In the genomic region with DNA sequence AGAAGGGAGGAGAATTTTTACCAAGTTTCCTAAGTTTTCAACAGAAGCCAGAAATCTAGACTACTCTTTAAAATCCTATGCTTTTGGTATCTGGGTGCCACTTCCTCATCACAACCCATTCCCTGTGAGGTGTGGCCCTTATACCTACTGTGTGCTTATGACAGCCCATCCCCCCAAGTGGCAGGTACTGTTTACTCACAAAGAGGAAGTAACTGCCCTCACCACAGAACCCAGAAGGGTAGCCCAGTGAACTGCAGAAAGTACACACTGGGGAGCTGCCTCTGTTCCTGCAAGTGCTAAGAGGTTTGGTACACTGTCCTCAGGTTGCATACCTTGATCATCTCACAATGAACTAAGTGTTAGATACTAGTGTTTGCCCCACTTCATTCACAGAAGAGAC, we compare ENCODE assay signal across 8 mouse cellular contexts. TPM values are rescaled to one million over a fixed set of nuclear protein-coding genes. Genes with fewer than 3 reads are reported as not detected.
DNase-seq lines count a peak whose midpoint lies in the region; ATAC-seq lines count a peak whose summit lies in the region.

No protein-coding gene starts in this region.

- no peak overlapping the region; the same call in 1 of the 2 replicates for H3K27ac ChIP-seq in hindbrain, embryonic 10.5 days
- no peak overlapping the region for H3K27ac ChIP-seq in hindbrain, embryonic 16.5 days (ENCODE audit: low read depth, low read length)
- no peak overlapping the region for H3K27ac ChIP-seq in brown adipose tissue, adult 24 weeks (replicated peaks; ENCODE audit: low read depth, low read length)
- no peak overlapping the region for H3K27ac ChIP-seq in limb, embryonic 12.5 days
- no peak overlapping the region for H3K27ac ChIP-seq in neural tube, embryonic 15.5 days (replicated peaks)

- no peaks in the 10 kb centered on the region for H3K27me3 ChIP-seq in hindbrain, embryonic 10.5 days (ENCODE audit: insufficient read depth, poor library complexity, severe bottlenecking)
- H3K27me3 ChIP-seq in hindbrain, embryonic 16.5 days (replicated peaks; ENCODE audit: control insufficient read depth, insufficient read depth, low read length): no peaks in the 10 kb centered on the region
- no peaks in the 10 kb centered on the region for H3K27me3 ChIP-seq in limb, embryonic 12.5 days
- H3K27me3 ChIP-seq in neural tube, embryonic 15.5 days (replicated peaks): no peaks in the 10 kb centered on the region

- H3K4me2 ChIP-seq in hindbrain, embryonic 16.5 days (ENCODE audit: low read length): no peak overlapping the region; the same call in 1 of the 2 replicates
- H3K4me2 ChIP-seq in limb, embryonic 12.5 days: peak overlapping the region; percentile 95
- peak overlapping the region; percentile 91 for H3K4me2 ChIP-seq in neural tube, embryonic 15.5 days

- H3K4me3 ChIP-seq in hindbrain, embryonic 10.5 days: peak overlapping the region; percentile 97; the same call in 1 of the 2 replicates
- H3K4me3 ChIP-seq in hindbrain, embryonic 16.5 days (ENCODE audit: low read length): no peak overlapping the region
- peak overlapping the region; percentile 93 for H3K4me3 ChIP-seq in brown adipose tissue, adult 24 weeks (ENCODE audit: insufficient read depth, low read depth, low read length)
- H3K4me3 ChIP-seq in limb, embryonic 12.5 days (replicated peaks): peak overlapping the region; percentile 96
- H3K4me3 ChIP-seq in neural tube, embryonic 15.5 days (replicated peaks): peak overlapping the region; percentile 79; the same call in 1 of the 2 replicates

- ATAC-seq in hindbrain, embryonic 16.5 days: no peak
- ATAC-seq in limb, embryonic 12.5 days (ENCODE audit: insufficient number of reproducible peaks, insufficient read depth, low FRiP score, low TSS enrichment, low read depth): no peak
- no peak for ATAC-seq in neural tube, embryonic 15.5 days (ENCODE audit: low FRiP score)

- no peaks in the 10 kb centered on the region for H3K9me3 ChIP-seq in hindbrain, embryonic 10.5 days
- H3K9me3 ChIP-seq in hindbrain, embryonic 16.5 days (ENCODE audit: control insufficient read depth, low read length): no peaks in the 10 kb centered on the region
- H3K9me3 ChIP-seq in limb, embryonic 12.5 days: no peaks in the 10 kb centered on the region
- H3K9me3 ChIP-seq in neural tube, embryonic 15.5 days (replicated peaks): no peaks in the 10 kb centered on the region

- no peak for DNase-seq in hindbrain, embryonic 10.5 days (ENCODE audit: low spot score)
- DNase-seq in adrenal gland, postnatal 36 days: no peak
- no peak for DNase-seq in adrenal gland, postnatal 25 days
- DNase-seq in embryo, embryonic 11 days: no peak

- H3K4me1 ChIP-seq in hindbrain, embryonic 10.5 days (replicated peaks): peaks cover 48% of the 10 kb centered on the region
- H3K4me1 ChIP-seq in hindbrain, embryonic 16.5 days (ENCODE audit: control insufficient read depth, insufficient read depth, low read depth, low read length): peaks cover 29% of the 10 kb centered on the region
- H3K4me1 ChIP-seq in brown adipose tissue, adult 24 weeks (ENCODE audit: control insufficient read depth, insufficient read depth, insufficient read length, low read length): peaks cover 8% of the 10 kb centered on the region
- H3K4me1 ChIP-seq in limb, embryonic 12.5 days (replicated peaks): peaks cover 22% of the 10 kb centered on the region
- H3K4me1 ChIP-seq in neural tube, embryonic 15.5 days: peaks cover 46% of the 10 kb centered on the region

- H3K9ac ChIP-seq in hindbrain, embryonic 16.5 days (ENCODE audit: low read depth, low read length): no peak overlapping the region; the same call in 1 of the 2 replicates
- H3K9ac ChIP-seq in limb, embryonic 12.5 days (replicated peaks): 0 out of 2 replicates have a peak overlapping the region, but pooled peaks have one; percentile 18
- H3K9ac ChIP-seq in neural tube, embryonic 15.5 days (replicated peaks): peak overlapping the region; percentile 97; the same call in 1 of the 2 replicates

- H3K36me3 ChIP-seq in hindbrain, embryonic 10.5 days: 0 out of 2 replicates have a peak, but pooled peaks cover 4% of the 10 kb centered on the region
- H3K36me3 ChIP-seq in hindbrain, embryonic 16.5 days (ENCODE audit: control insufficient read depth, insufficient read depth, low read length): no peaks in the 10 kb centered on the region
- no peaks in the 10 kb centered on the region; the same call in 1 of the 2 replicates for H3K36me3 ChIP-seq in limb, embryonic 12.5 days
- H3K36me3 ChIP-seq in neural tube, embryonic 15.5 days: no peaks in the 10 kb centered on the region

RNA-seq across cellular contexts. Expression of a gene that starts 2.0 kb away (rescaled TPM):
- 106 and 127 TPM in 2 replicates for polyA plus RNA-seq in hindbrain, embryonic 10.5 days (2016; fragmentation: Nextera tagmentation; extraction: Ambion mirVana)
- polyA plus RNA-seq in hindbrain, embryonic 16.5 days (2015; fragmentation: Nextera tagmentation; extraction: Ambion mirVana): 56.4 and 64.8 TPM in 2 replicates
- 46.7 and 49.4 TPM in 2 replicates for polyA plus RNA-seq in brown adipose tissue, adult 24 weeks (2012; ENCODE audit: insufficient read depth, insufficient read length, missing spikeins)
- polyA plus RNA-seq in limb, embryonic 12.5 days (2016; fragmentation: Nextera tagmentation; extraction: Ambion mirVana): 70.0 and 71.8 TPM in 2 replicates
- polyA plus RNA-seq in neural tube, embryonic 15.5 days (2015; fragmentation: Nextera tagmentation; extraction: Ambion mirVana): 73.5 and 76.3 TPM in 2 replicates
- total RNA-seq in adrenal gland, postnatal 36 days (2021): 100 to 1,000 TPM; 107 to 120 TPM
- total RNA-seq in adrenal gland, postnatal 25 days (2021): 109 and 134 TPM in 2 replicates

RNA-seq across cellular contexts. Expression of a gene that starts 9.5 kb away (rescaled TPM):
- polyA plus RNA-seq in hindbrain, embryonic 10.5 days (2016; fragmentation: Nextera tagmentation; extraction: Ambion mirVana): 0.07 and 0.15 TPM in 2 replicates
- polyA plus RNA-seq in hindbrain, embryonic 16.5 days (2015; fragmentation: Nextera tagmentation; extraction: Ambion mirVana): 0.16 and 0.21 TPM in 2 replicates
- not detected in 2 replicates for polyA plus RNA-seq in brown adipose tissue, adult 24 weeks (2012; ENCODE audit: insufficient read depth, insufficient read length, missing spikeins)
- polyA plus RNA-seq in limb, embryonic 12.5 days (2016; fragmentation: Nextera tagmentation; extraction: Ambion mirVana): 0.05 and 0.08 TPM in 2 replicates
- 0.22 and 1.4 TPM in 2 replicates for polyA plus RNA-seq in neural tube, embryonic 15.5 days (2015; fragmentation: Nextera tagmentation; extraction: Ambion mirVana)
- not detected for total RNA-seq in adrenal gland, postnatal 36 days (2021)
- total RNA-seq in adrenal gland, postnatal 25 days (2021): not detected in 2 replicates

RNA-seq across cellular contexts. Expression of a gene that starts 57.9 kb away (rescaled TPM):
- polyA plus RNA-seq in hindbrain, embryonic 10.5 days (2016; fragmentation: Nextera tagmentation; extraction: Ambion mirVana): 1.2 and 2.5 TPM in 2 replicates
- 4.5 and 5.7 TPM in 2 replicates for polyA plus RNA-seq in hindbrain, embryonic 16.5 days (2015; fragmentation: Nextera tagmentation; extraction: Ambion mirVana)
- polyA plus RNA-seq in brown adipose tissue, adult 24 weeks (2012; ENCODE audit: insufficient read depth, insufficient read length, missing spikeins): not detected in 2 replicates
- 0.45 and 0.51 TPM in 2 replicates for polyA plus RNA-seq in limb, embryonic 12.5 days (2016; fragmentation: Nextera tagmentation; extraction: Ambion mirVana)
- polyA plus RNA-seq in neural tube, embryonic 15.5 days (2015; fragmentation: Nextera tagmentation; extraction: Ambion mirVana): 10.3 and 21.6 TPM in 2 replicates
- total RNA-seq in adrenal gland, postnatal 36 days (2021): 1 to 10 TPM; 2.9 to 3.1 TPM
- total RNA-seq in adrenal gland, postnatal 25 days (2021): 3.9 and 4.1 TPM in 2 replicates
